Mouse (Mus musculus) hindbrain, embryonic 15.5 days (tissue): ENCODE results near the gene Rasd2. TPM values are rescaled to one million over a fixed set of nuclear protein-coding genes. Genes with fewer than 3 reads are reported as not detected.

Source experiments
- ATAC-seq: fragments of 200-750 bp; cut with Nextera tagmentation; 2 replicates; pipeline ENCODE4 v1.8.0; 2017; ENCODE audit warnings: low read depth, moderate number of reproducible peaks, moderate TSS enrichment; ENCODE audit not compliant: low FRiP score
- H3K27ac ChIP-seq: fragments of 300-500 bp; sonication (generic); replicated peaks from 2 replicates; pipeline ENCODE4 v1.5.1; 2015; ENCODE audit warnings: mild to moderate bottlenecking, inconsistent platforms
- H3K27me3 ChIP-seq: fragments of 300-500 bp; sonication (generic); 2 replicates; pipeline ENCODE4 v1.6.1; 2015; ENCODE audit warnings: control low read depth, inconsistent platforms
- H3K36me3 ChIP-seq: fragments of 300-500 bp; sonication (generic); 2 replicates; pipeline ENCODE4 v1.6.1; 2015; ENCODE audit warnings: control low read depth, inconsistent platforms
- H3K4me1 ChIP-seq: fragments of 300-500 bp; sonication (generic); replicated peaks from 2 replicates; pipeline ENCODE4 v1.6.1; 2015; ENCODE audit warnings: control low read depth, inconsistent platforms
- H3K4me2 ChIP-seq: fragments of 300-500 bp; sonication (generic); 2 replicates; pipeline ENCODE4 v1.6.1; 2015; ENCODE audit warnings: moderate library complexity, mild to moderate bottlenecking, inconsistent platforms
- H3K4me3 ChIP-seq: fragments of 300-500 bp; sonication (generic); 2 replicates; pipeline ENCODE4 v1.5.1; 2015; ENCODE audit warnings: mild to moderate bottlenecking, inconsistent platforms
- H3K9ac ChIP-seq: fragments of 300-500 bp; sonication (generic); 2 replicates; pipeline ENCODE4 v1.6.1; 2015; ENCODE audit warnings: inconsistent platforms
- H3K9me3 ChIP-seq: fragments of 300-500 bp; sonication (generic); 2 replicates; pipeline ENCODE4 v1.6.1; 2016; ENCODE audit warnings: control low read depth, inconsistent platforms
- WGBS: fragments of 180-500 bp; shearing (Covaris S2); methylation state at CpG from one replicate; pipeline ENCODE4 v1.1.7; 2015; 5-methylcytosine and 5-hydroxymethylcytosine counted together
- polyA plus RNA-seq: library from polyadenylated mRNA; unstranded; fragments of >200 nt; fragmentation: Nextera tagmentation; extraction: Ambion mirVana; gene quantifications from 2 replicates; pipeline ENCODE4 v1.2.1, GENCODE M21; 2015

Rasd2 gene
- 3.1 and 5.7 TPM in 2 replicates for polyA plus RNA-seq

GRCm38 (mm10) chr8:75213686-75214085 lies at the start of gene Rasd2:
TSS of gene Rasd2 (plus strand) at chr8:75213944.
- Histone ChIP-seq H3K9me3 (no peaks in the 10 kb centered on the region), H3K27me3 (peaks cover 44% of the 10 kb centered on the region), H3K36me3 (no peaks in the 10 kb centered on the region), H3K4me1 (peaks cover 15% of the 10 kb centered on the region), H3K4me2 (peak within 1 kb of the TSS; percentile 100), H3K9ac (peak within 1 kb of the TSS; percentile 57), H3K27ac (no peak within 1 kb of the TSS), H3K4me3 (peak within 1 kb of the TSS; percentile 67)
- WGBS: 2% methylated on average over 36 of the region's 42 CpGs
- ATAC-seq: peak; percentile 4; the same call in 1 of the 2 replicates

DNA sequence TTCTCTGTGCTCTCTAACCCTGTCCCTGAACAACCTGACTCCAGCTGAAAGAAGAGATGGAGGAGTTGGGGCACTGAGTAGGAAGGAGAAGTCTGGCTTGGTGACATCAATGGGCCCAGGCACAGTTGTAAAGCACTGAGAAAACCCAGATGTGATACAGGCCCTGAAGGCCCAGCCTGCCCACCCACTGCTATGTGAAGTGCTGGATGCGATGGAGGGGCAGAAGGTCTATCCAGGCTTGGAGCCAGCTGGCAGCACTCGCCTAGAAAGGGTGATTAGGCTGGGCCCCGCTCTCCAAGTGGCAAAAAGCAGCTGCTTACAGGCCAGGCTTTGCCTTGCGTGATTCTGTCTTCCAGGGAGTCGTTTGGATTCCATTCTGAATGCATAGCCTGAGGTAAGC lies 44.4 kb upstream of the Rasd2 start:
- Histone ChIP-seq H3K4me1 (no peaks in the 10 kb centered on the region), H3K4me3 (no peak overlapping the region), H3K27ac (no peak overlapping the region), H3K9me3 (no peaks in the 10 kb centered on the region), H3K9ac (no peak overlapping the region), H3K36me3 (no peaks in the 10 kb centered on the region), H3K27me3 (no peaks in the 10 kb centered on the region), H3K4me2 (no peak overlapping the region)
- peak; percentile 75; the same call in 1 of the 2 replicates for ATAC-seq
- 48% methylated on average over 5 of the region's 5 CpGs for WGBS

GRCm38 (mm10) chr8:75172009-75172685 lies 41.6 kb upstream of the Rasd2 start:
- ATAC-seq: no peak
- Histone ChIP-seq H3K27me3 (no peaks in the 10 kb centered on the region), H3K4me1 (no peaks in the 10 kb centered on the region), H3K9me3 (no peaks in the 10 kb centered on the region), H3K4me3 (no peak overlapping the region), H3K9ac (no peak overlapping the region), H3K36me3 (no peaks in the 10 kb centered on the region), H3K27ac (no peak overlapping the region), H3K4me2 (no peak overlapping the region)
- 84% methylated on average over 6 of the region's 6 CpGs for whole genome bisulfite sequencing

- H3K4me1 ChIP-seq: no peaks in the 10 kb centered on the region
- ATAC-seq: no peak
- no peak overlapping the region for H3K4me2 ChIP-seq
- no peaks in the 10 kb centered on the region for H3K27me3 ChIP-seq
- H3K4me3 ChIP-seq: no peak overlapping the region
- no peaks in the 10 kb centered on the region for H3K9me3 ChIP-seq
- no peak overlapping the region for H3K27ac ChIP-seq
- no peak overlapping the region for H3K9ac ChIP-seq
- H3K36me3 ChIP-seq: no peaks in the 10 kb centered on the region
- WGBS: 90% methylated on average over 3 of the region's 3 CpGs
These were observed 20.7 kb upstream of the Rasd2 start for GRCm38 (mm10) chr8:75193022-75193421.

GRCm38 (mm10) chr8:75194473-75195071 lies 19.2 kb upstream of the Rasd2 start:
- H3K36me3 ChIP-seq: no peaks in the 10 kb centered on the region
- H3K27ac ChIP-seq: no peak overlapping the region
- 22% methylated on average over 4 of the region's 4 CpGs for WGBS
- H3K4me3 ChIP-seq: no peak overlapping the region
- H3K9ac ChIP-seq: no peak overlapping the region
- no peak overlapping the region for H3K4me2 ChIP-seq
- 0 out of 2 replicates have a peak, but pooled peaks have one; percentile 36 for ATAC-seq
- no peaks in the 10 kb centered on the region for H3K27me3 ChIP-seq
- H3K4me1 ChIP-seq: peaks cover 6% of the 10 kb centered on the region; the same call in 1 of the 2 replicates
- H3K9me3 ChIP-seq: no peaks in the 10 kb centered on the region

DNA sequence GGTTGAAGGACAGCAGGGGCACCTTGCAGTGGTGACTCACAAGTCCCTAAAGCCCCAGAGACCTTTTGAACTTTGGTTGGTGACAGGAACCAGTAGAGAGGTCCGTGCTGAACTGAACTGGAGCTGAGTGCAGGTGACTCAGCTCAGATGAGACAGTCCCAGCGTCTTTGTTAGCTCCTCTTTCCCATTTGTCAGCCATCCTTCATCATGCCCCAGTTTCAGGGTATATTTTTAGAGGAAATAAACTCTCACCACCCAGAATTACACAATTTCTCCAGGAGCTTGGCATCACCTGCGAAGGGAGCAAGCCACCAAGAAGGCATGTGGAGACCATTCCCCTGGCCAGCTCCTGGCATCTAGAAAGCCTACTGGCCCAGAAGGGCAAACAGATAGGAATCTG lies 16.6 kb upstream of the Rasd2 start:
- Histone ChIP-seq H3K27me3 (no peaks in the 10 kb centered on the region), H3K9me3 (no peaks in the 10 kb centered on the region), H3K36me3 (no peaks in the 10 kb centered on the region), H3K4me1 (peaks cover 8% of the 10 kb centered on the region; the same call in 1 of the 2 replicates), H3K9ac (no peak overlapping the region), H3K4me3 (no peak overlapping the region), H3K4me2 (no peak overlapping the region), H3K27ac (no peak overlapping the region)
- WGBS: 82% methylated on average over 3 of the region's 3 CpGs
- ATAC-seq: no peak

- Histone ChIP-seq H3K4me3 (no peak overlapping the region), H3K9ac (no peak overlapping the region), H3K36me3 (no peaks in the 10 kb centered on the region), H3K9me3 (no peaks in the 10 kb centered on the region), H3K27me3 (no peaks in the 10 kb centered on the region), H3K27ac (no peak overlapping the region), H3K4me1 (peaks cover 8% of the 10 kb centered on the region; the same call in 1 of the 2 replicates), H3K4me2 (no peak overlapping the region)
- ATAC-seq: no peak
- WGBS: 73% methylated on average over 4 of the region's 4 CpGs
These were observed 15.9 kb upstream of the Rasd2 start for GRCm38 (mm10) chr8:75197862-75198261.

GRCm38 (mm10) chr8:75198300-75198699 lies 15.4 kb upstream of the Rasd2 start:
- Histone ChIP-seq H3K36me3 (no peaks in the 10 kb centered on the region), H3K4me1 (peaks cover 8% of the 10 kb centered on the region; the same call in 1 of the 2 replicates), H3K27me3 (no peaks in the 10 kb centered on the region), H3K4me2 (no peak overlapping the region), H3K27ac (no peak overlapping the region), H3K9me3 (no peaks in the 10 kb centered on the region), H3K4me3 (no peak overlapping the region), H3K9ac (no peak overlapping the region)
- ATAC-seq: no peak

GRCm38 (mm10) chr8:75198988-75199765 lies 14.6 kb upstream of the Rasd2 start:
- 53% methylated on average over 5 of the region's 5 CpGs for WGBS
- H3K27ac ChIP-seq: peak overlapping the region; percentile 25; the same call in 1 of the 2 replicates
- peak; percentile 69; the same call in 1 of the 2 replicates for ATAC-seq

GRCm38 (mm10) chr8:75199914-75200313 lies 13.8 kb upstream of the Rasd2 start:
- no peak for ATAC-seq
- H3K36me3 ChIP-seq: no peaks in the 10 kb centered on the region
- no peaks in the 10 kb centered on the region for H3K27me3 ChIP-seq
- H3K4me2 ChIP-seq: no peak overlapping the region
- no peak overlapping the region for H3K4me3 ChIP-seq
- 38% methylated on average over 1 of the region's 1 CpGs for WGBS
- no peak overlapping the region for H3K9ac ChIP-seq
- no peaks in the 10 kb centered on the region for H3K9me3 ChIP-seq
- H3K4me1 ChIP-seq: peaks cover 8% of the 10 kb centered on the region; the same call in 1 of the 2 replicates
- H3K27ac ChIP-seq: no peak overlapping the region

More at GRCm38 (mm10) chr8:75198988-75199765, 14.6 kb upstream of the Rasd2 start:
- H3K27me3 ChIP-seq: no peaks in the 10 kb centered on the region
- peaks cover 8% of the 10 kb centered on the region; the same call in 1 of the 2 replicates for H3K4me1 ChIP-seq
- no peaks in the 10 kb centered on the region for H3K36me3 ChIP-seq
- H3K4me3 ChIP-seq: no peak overlapping the region
- no peak overlapping the region for H3K9ac ChIP-seq
- H3K9me3 ChIP-seq: no peaks in the 10 kb centered on the region
- H3K4me2 ChIP-seq: no peak overlapping the region

- H3K9ac ChIP-seq: no peak overlapping the region
- H3K36me3 ChIP-seq: no peaks in the 10 kb centered on the region
- no peak overlapping the region for H3K4me2 ChIP-seq
- no peak overlapping the region for H3K27ac ChIP-seq
- 86% methylated on average over 8 of the region's 8 CpGs for WGBS
- no peak overlapping the region for H3K4me3 ChIP-seq
- no peaks in the 10 kb centered on the region for H3K27me3 ChIP-seq
- H3K9me3 ChIP-seq: no peaks in the 10 kb centered on the region
- H3K4me1 ChIP-seq: peaks cover 8% of the 10 kb centered on the region; the same call in 1 of the 2 replicates
- ATAC-seq: no peak
These were observed 11.6 kb upstream of the Rasd2 start for GRCm38 (mm10) chr8:75202041-75202656.
